ENCODE assay signal across 18 mouse cellular contexts in the genomic region with DNA sequence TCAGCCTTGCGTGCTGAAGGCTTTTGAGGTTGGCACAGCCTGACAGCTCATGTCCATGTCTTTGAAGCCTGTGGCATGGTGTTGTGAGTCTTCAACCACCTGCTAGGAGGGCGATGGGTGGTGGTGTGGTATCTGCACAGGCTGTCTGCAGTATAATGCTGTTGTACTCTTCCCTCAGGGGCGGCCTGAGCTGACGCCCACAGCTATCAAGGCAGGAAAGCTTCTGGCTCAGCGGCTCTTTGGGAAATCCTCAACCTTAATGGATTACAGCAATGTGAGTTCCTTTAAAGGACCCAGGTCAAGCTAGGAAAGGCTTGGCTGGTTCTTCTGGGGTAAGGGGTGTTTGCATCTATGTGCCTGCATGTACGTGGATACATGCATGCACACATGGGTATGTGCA. TPM values are rescaled to one million over a fixed set of nuclear protein-coding genes. Genes with fewer than 3 reads are reported as not detected.
"Had no signal": no experiment of that assay in that cellular context is flagged by ENCODE, and none has a peak within 500 bp of the region (broad histone marks: within the 10 kb centered on the region; RNA-seq: fewer than 3 reads in every experiment).

No protein-coding gene starts in this region.

- H3K27ac ChIP-seq: liver, embryonic 13.5 days; liver, embryonic 15.5 days; lung, embryonic 15.5 days; macrophage; midbrain, embryonic 12.5 days; midbrain, embryonic 15.5 days; neural tube, embryonic 12.5 days; stomach, embryonic 15.5 days; stomach, postnatal 0 days had no signal

- ATAC-seq: liver, postnatal 0 days; midbrain, embryonic 15.5 days had no signal

- H3K4me1 ChIP-seq: liver, embryonic 13.5 days; liver, embryonic 15.5 days; midbrain, embryonic 15.5 days; stomach, embryonic 15.5 days had no signal

- H3K36me3 ChIP-seq: stomach, embryonic 15.5 days had no signal

- H3K4me2 ChIP-seq: liver, embryonic 13.5 days; liver, embryonic 15.5 days; lung, embryonic 15.5 days; midbrain, embryonic 12.5 days; midbrain, embryonic 15.5 days; neural tube, embryonic 12.5 days; stomach, embryonic 15.5 days had no signal

- H3K4me3 ChIP-seq: liver, embryonic 13.5 days; liver, embryonic 15.5 days; lung, embryonic 15.5 days; megakaryocyte, embryonic 14.5 days; midbrain, embryonic 12.5 days; midbrain, embryonic 15.5 days; neural tube, embryonic 12.5 days; stomach, embryonic 15.5 days had no signal

- DNase-seq: liver, embryonic 13.5 days; liver, postnatal 0 days; lung, adult 2 months; lung, postnatal 14 days; lung, postnatal 36 days; right cerebral cortex, postnatal 14 days; thymus, adult 2 months; thymus, postnatal 14 days had no signal

- H3K27me3 ChIP-seq: liver, embryonic 13.5 days; liver, embryonic 15.5 days; lung, embryonic 15.5 days; megakaryocyte, embryonic 14.5 days; midbrain, embryonic 12.5 days; midbrain, embryonic 15.5 days; neural tube, embryonic 12.5 days; stomach, embryonic 15.5 days had no signal

- H3K9me3 ChIP-seq: liver, embryonic 13.5 days; liver, embryonic 15.5 days; lung, embryonic 15.5 days; megakaryocyte, embryonic 14.5 days; midbrain, embryonic 12.5 days; midbrain, embryonic 15.5 days; neural tube, embryonic 12.5 days; stomach, embryonic 15.5 days had no signal

- H3K9ac ChIP-seq: liver, embryonic 13.5 days; liver, embryonic 15.5 days; liver, postnatal 0 days; lung, embryonic 15.5 days; midbrain, embryonic 12.5 days; midbrain, embryonic 15.5 days; neural tube, embryonic 12.5 days; stomach, embryonic 15.5 days had no signal

RNA-seq across cellular contexts. Expression of a gene that starts 26.7 kb away (rescaled TPM):
- total RNA-seq: monocyte, adult 5-6 weeks had no signal
- polyA plus RNA-seq: macrophage had no signal
